Mouse (Mus musculus) layer of hippocampus, adult 8-10 months (tissue): ENCODE results near the gene Gatad2b. TPM values are rescaled to one million over a fixed set of nuclear protein-coding genes. Genes with fewer than 3 reads are reported as not detected.
A peak's percentile ranks its signal among the peaks of the same experiment; 100 is the strongest.
"Not testable (repeated sequence)": the region's sequence is repeated elsewhere in the genome, so short reads cannot be mapped to it uniquely, and the experiment has no call there.

Experiments used
- DNase-seq, 2 experiments: peaks; one replicate each; pipeline ENCODE4 v3.0.0; 2022; ENCODE audit warnings: low spot score in 2 of 2
- total RNA-seq, 4 experiments: library from RNA; stranded (reverse); gene quantifications; 2 replicates each; pipeline ENCODE4 v1.2.4; 2022

The Gatad2b gene
- total RNA-seq, 4 experiments from 2014 or later: 100 to 109 (median 104) TPM

DNA sequence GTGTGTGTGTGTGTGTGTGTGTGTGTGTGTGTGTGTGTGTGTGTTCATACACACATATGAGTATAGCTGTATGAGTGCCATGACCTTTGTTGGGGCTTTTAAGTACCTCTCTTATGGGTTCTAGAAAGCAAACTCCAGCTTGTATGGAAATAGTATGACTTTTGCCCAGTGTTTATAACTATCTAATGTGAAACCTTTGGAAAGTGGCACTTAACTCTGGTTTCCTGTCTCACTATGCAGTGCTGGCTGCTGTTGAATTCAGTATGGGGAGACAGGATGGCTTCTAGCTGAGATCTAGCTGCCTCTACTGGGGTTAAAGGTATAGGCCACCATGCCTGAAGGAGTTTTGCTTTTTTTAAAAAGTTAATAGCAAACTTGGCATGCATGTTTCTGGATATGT is 16.6 kb downstream of the Gatad2b start:
- DNase-seq: no peak

DNA sequence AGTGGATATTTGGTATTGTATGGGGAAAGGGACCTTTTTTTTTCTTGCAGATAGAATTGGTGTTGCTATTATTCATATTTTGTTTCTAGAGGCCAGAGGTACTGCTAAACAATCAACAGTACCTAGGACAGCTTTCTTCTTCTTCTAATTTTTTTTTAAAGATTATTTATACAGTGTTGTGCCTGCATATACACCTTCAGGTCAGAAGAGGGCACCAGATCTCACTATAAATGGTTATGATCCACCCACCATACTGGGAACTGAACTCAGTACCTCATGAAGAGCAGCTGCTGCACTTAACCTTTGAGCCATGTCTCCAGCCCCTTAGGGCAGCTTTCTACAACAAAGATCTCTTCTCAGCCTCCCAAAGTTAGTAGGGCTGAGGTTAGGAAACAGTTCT is 20.4 kb downstream of the Gatad2b start:
- DNase-seq: no peak

DNA sequence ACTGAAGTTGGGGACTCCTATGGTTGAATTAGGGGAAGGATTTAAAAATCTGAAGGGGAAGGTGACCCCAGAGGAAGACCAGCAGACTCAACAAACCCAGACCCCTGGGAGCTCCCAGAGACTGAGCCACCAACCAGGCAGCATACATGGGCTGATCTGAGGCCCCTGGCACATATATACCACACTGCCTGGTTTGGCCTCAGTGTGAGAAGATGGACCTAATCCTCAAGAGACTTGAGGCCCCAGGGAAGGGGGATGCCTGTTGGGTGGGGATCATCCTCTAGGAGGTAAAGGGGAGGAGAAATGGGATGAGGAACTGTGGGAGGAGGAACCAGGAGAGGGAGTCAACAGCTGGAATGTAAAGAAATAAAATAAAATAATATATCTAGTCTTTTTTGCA is 21.3 kb downstream of the Gatad2b start:
- DNase-seq: no peak

DNA sequence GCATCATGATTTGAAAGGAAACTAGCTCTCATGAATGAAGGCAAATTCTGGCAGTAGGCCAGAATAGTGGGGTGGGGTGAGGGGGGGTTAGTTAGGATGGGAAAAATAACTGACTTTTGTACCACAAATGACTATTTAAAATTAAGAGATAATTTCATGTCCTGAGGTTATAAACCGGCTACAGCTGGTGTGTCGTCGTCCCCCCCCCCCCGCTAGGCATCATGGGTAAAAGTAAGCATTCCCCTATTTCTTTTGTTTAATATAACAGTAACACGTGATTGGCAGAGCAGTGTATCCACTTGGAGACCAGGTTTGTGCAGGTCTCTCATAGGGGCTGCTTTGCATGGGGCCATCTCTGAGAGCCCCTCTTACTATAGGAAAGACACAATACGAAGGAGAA is 29.3 kb downstream of the Gatad2b start:
- DNase-seq: no peak

GRCm38 (mm10) chr3:90323119-90323518 is 30.1 kb downstream of the Gatad2b start:
- DNase-seq: peak; percentile 48 to 64

GRCm38 (mm10) chr3:90332485-90332884 is 39.5 kb downstream of the Gatad2b start:
- no peak for DNase-seq

DNA sequence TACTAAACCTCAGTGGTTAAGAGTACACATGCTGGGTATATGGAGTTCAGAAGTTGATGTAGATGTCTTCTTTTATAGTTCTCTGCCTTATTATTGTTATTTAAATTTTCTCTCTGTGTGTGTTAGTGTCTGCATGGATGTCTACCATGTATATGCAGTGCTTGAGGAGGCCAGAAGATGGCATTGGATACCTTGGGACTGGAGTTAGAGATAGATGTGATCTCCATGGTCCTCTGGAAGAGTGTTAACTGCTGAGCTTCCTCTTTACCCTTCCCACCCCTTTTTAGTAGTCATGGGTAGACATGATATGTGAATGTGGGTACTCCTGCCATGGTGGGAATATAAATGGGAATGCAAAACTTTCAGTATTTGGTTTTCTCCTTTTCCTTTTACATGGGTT is 42.5 kb downstream of the Gatad2b start:
- no peak for DNase-seq

- DNase-seq: no peak
Measured at GRCm38 (mm10) chr3:90338190-90338589, 45.2 kb downstream of the Gatad2b start.

DNA sequence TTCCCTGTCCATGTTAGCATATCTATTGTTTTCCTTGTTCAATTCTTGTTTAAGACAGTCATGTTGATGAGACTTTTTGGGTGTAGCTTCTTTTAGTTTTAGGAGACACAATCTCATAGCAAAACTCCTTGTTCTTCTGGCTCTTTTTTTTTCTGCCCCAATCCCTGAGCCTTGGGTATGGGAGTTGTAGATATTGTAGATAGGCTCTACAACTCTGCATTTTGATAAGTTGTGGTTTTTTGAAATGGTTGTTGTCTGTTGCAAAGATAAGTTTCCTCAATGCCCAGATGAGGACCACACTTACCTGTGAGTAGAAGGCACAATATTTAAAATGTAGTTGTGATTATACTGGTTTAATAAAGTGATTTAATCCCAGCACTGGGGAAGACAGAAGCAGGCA is 47.2 kb downstream of the Gatad2b start:
- DNase-seq: no peak

DNA sequence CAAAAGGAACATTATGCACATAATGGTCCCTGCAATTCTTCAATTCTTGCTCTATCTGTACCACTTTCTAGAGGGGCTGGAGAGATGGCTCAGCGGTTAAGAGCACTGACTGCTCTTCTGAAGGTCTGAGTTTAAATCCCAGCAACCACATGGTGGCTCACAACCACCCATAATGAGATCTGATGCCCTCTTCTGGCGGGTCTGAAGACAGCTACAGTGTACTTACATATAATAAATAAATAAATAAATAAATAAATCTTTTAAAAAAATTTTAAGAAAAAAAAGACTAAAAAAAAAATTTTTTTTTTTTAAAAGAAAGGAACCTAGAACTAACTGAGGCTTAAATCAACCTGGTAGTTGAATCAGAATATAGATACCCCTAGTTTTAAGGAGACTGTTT is 49.9 kb downstream of the Gatad2b start:
- not testable (repeated sequence) for DNase-seq

DNA sequence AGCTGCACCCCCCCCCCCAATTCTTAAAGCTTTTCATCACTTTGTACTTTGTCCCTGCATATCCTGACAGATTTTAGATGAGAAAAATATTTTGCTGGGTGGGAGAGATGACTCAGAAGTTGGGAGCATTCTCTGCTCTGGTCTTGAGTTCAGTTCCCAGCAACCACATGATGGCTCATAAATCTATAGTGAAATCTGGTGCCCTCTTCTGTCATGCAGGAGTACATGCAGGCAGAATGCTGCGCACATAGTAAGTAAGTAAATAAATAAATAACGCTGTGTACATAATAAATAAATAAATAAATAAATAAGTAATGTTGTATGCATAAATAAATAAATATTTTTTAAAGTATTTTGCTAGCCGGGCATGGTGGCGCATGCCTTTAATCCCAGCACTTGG is 54.9 kb downstream of the Gatad2b start:
- DNase-seq: no peak

GRCm38 (mm10) chr3:90357959-90358358 is 65.0 kb downstream of the Gatad2b start:
- DNase-seq: no peak

DNA sequence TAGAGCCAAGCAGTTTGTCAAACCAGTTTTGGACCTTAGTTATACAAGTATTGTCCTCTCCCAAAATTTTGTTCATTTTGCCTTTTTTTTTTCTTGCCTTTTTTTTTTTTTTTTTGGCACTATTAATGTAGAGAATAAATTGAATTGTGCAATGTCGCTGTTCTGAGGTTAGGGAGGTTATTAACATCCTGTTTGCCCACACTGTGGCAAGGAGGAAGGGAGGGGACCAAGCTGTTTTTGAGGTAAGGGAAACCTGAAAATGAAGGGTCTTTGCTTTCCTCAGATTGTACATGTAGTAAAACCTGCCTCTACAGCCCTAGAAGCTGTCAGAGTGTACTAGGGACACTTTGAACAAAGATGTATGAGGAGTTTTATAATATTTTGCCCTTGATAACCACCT is 66.3 kb downstream of the Gatad2b start:
- DNase-seq: no peak

- DNase-seq: no peak
Measured at GRCm38 (mm10) chr3:90361476-90361875, 68.5 kb downstream of the Gatad2b start.

DNA sequence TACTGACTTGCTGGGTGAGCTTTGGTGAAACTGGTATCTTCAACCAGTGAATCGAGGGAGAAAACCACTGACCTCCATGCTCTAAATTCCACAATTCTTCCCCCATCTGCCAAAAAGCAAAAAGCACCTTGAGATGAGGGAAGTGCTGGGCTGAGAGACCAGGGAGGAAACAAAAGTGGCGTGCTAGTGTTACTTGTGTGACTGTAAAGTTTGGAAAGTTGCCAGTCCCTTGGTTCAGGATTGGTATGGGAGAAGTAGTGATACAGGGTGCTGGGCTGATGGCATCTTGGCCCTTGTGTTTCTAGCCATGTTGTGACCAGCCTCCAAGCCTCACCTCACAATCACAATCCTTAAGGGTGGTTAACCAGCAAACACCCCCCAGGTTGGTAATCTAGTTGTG is 69.4 kb downstream of the Gatad2b start:
- no peak for DNase-seq

- no peak for DNase-seq
Measured at GRCm38 (mm10) chr3:90367001-90367632, 74.1 kb downstream of the Gatad2b start.

GRCm38 (mm10) chr3:90369041-90369440 is 76.1 kb downstream of the Gatad2b start:
- DNase-seq: no peak

DNA sequence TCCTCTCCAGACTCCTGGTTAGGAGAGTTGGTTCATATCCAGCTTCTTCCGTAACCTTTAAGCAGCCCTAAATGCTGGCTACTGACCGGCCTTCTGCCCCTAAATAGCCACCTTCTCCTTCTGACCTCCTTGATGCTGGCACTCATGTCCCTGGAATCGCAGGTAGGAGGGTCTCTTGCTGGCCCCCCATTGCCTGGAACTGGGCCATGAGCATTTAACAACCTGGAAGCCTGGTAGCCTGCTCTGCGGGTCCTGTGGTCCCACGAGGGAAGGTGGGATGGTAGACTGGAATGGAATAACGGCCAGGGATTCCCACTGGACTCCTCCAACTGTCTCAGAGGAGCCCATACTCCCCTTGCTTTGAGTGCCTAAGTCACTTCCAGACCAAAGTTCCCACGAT is 78.9 kb downstream of the Gatad2b start:
- no peak for DNase-seq

GRCm38 (mm10) chr3:90372817-90373216 is 79.8 kb downstream of the Gatad2b start:
- DNase-seq: no peak

GRCm38 (mm10) chr3:90373432-90374028 is 80.6 kb downstream of the Gatad2b start:
- DNase-seq: peak; percentile 67 to 86

DNA sequence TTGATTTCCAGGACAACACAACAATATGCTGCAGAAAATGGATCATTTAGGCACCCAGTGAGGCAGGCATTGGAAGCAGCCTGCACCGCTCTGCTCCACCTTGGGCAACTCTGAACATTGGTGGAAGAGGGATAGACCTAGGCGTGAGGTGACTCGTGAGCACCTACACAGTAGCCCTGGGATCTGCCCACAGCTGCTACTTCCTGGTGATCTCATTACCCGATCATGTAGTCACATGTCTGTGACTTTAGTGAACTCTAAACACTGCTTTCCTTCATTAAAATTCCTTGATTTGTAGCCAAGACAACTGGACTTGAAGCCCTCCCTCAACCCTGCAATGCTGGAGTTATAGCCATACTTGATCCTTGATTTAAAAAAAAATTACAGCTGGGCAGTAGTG is 81.4 kb downstream of the Gatad2b start:
- no peak for DNase-seq

DNA sequence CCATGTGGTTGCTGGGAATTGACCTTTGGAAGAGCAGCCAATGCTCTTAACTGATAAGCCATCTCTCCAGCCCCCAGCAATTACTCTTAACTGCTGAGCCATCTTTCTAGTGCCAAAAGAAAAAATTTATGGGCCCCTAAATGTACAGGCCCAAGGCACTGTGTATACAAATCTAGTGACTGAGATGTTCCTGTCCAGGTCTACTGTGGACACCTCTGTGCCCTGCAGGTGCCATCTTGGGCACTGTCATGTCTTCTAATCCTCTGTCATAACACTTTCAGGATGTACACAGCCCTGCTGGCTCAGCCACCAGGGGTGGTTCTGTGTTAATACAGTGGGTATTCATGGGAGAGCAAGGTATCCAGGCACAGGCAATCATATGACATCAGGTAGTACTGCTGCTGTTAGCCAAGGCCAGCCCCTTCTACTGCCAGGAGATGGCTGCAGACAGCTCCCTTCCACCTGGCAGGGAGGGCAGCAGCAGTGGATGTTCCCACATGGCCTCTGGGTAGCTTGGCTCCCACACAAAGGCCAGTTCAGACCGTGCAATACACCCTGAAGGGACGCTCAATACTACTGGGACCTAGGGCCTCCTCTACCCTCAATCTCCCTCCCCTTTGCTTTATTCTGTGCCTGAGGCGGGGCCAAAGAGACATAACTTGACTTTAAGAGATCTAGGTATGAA is 82.7 kb downstream of the Gatad2b start:
- no peak for DNase-seq

- DNase-seq: no peak
Measured at GRCm38 (mm10) chr3:90376247-90376585, 83.2 kb downstream of the Gatad2b start.
